Mouse (Mus musculus) embryo, embryonic 11 days (tissue): ENCODE results near the gene Lmtk3.

Experiments
- DNase-seq: peaks from one replicate; pipeline ENCODE4 v3.0.0-alpha.2; 2015

The Lmtk3 gene

DNA sequence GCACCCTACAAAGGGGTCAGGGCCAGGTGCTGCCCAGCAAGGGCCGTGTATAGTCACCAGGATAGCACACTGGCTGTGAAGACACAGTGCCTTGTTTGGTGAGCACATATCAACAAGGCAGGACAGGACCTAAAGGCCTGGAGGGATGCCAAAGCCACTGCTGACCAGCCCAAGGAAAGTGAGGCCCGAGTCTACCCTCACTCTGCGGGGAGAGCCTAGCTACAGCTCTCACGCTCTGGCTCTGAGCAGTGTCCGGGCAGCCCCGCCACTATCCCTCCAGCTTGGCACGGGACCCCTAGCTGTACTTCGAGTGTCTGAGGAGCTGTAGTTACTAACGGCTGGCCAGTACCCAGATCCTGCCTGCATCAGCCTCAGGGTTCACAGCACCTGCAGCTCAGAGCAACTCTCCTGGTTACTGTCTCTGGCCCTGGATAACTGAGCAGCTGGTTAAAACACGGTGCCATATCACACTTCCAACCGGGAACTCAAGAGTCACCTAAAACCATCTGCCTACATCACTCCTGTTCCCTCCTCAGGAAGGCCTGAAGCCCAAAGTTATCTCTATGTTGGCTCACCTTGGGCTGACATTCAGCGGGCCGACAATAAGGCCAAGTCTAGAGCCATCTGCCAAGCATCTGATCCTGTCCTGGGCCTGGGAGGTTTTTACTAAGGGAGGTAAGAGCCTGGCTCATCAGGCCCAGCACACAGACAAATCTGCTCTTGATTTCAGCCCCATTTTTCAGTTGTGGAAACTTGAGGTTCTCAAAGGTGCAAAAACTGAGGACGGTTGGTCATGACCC, 25.9 kb downstream of the Lmtk3 start:
- DNase-seq, result no peak

DNA sequence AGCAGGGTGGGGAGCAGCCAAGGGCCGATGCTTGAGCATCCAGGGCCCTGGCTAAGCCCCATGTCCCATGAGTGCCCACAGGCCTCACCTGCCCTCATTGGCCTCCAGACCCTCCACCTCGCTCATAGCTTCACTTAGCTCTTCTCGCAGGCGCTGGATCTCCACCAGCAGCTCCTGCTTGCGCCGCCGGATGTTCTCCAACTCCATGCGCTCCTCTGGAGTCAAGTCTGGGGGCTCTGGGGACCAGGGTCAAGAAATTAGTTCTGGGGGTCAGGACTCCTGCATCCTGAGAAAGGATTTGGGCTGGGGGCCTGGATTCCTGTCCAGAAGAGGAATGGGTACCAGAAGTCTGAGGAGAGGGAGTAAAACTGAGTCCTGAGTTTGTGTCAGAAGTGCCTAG, 29.4 kb downstream of the Lmtk3 start:
- no peak for DNase-seq

DNA sequence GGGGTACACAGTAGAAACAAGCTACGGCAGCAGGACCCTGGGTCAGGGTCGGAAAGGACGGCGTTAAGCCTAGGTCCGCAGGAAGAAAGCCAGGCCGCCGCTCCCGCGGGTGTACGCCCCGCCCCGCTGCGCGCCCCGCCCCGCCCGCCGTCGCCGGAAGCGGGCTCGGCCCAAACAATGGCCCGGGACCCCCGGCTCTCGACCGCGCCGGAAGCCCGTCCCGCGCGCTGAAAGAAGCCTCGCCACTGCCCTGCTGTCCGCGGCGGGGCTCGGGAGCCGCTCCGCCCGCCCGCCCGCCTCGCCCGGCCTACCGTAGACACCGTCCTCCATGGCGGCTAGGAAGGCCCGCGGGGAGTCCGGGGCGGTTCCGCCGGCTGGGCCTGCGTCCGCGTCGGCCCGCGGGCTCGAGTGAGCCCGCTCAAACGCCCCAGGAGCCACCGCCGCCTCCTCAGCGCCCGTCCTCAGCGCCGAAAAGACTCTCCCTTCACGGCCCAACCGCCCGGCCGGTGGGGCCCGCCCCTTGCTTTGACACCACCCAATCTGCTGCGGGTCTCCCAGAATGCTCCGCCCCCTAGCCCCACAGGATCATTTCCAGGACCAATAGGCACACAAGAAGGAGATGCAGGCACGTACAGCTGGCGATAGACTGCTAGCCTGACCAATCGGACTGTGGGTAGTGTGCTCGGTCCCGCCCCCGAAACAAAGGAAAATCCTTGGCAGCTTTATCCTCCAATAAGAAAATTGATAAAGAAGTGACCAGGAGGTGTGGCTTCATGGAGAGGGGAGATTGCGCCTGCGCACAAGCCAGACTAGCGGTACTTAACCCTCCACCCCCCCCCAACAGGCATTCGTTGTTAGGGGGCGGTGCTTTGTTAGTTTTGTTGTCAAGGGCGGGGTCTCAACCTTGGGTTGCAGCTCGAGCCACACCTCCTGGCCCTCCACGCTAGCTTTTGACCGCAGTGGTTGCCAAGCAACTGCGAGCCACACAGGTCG, 30.5 kb downstream of the Lmtk3 start, which contains the start of gene Cyth2:
Gene Cyth2, minus strand, starts transcription at position 795 of the 993 bp plus-strand sequence.
- peak; percentile 100 for DNase-seq

DNA sequence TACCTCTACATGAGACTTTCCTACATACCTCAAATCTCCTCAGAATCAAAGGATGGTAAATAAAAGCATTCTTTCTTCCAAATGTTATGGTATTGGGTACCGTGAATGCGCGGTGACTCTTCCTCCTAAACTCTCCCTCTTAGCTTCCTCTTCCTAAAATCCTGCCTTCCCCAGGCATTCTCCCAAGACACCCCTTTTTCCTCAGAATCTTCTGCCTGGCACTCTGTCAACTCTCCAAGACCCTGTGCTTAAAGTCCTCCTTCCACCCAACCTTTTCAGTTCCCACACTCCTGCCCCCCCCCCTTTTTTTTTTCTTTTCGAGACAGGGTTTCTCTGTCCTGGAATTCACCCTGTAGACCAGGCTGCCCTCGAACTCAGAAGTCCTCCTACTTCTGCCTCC, 31.3 kb downstream of the Lmtk3 start:
- DNase-seq, result no peak

DNA sequence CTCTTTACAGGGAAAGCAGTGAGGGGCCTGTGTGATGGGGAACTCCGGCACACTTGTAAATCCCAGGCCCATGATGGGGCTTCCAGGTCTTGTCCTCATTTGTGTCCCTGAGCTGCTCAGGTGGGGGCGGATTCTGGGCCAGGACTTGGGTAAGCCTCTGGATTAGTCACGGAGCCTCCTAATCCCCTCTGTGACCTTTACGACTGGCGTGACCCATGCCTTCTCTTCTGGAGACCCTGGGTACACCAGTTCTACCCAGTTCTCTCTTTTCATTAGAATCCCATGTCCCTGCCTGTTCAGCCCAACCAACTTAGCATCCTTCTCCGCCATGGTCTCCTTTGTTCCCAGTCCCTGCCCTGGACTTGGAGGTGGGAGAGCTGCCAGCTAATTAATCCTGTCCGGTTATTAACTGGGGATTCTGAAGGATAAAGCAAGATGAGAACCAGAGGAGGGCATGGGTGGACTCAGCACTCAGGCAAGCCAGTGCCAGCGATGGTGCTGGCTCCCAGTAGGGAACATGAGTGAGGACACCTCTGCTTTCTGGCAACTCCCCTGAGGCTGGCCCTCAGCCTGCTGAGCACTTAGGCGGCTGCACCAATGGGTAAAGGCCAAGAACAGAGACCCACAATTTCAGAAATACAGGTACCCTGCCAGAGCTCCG, 31.9 kb downstream of the Lmtk3 start:
- DNase-seq, result peak; percentile 42

DNA sequence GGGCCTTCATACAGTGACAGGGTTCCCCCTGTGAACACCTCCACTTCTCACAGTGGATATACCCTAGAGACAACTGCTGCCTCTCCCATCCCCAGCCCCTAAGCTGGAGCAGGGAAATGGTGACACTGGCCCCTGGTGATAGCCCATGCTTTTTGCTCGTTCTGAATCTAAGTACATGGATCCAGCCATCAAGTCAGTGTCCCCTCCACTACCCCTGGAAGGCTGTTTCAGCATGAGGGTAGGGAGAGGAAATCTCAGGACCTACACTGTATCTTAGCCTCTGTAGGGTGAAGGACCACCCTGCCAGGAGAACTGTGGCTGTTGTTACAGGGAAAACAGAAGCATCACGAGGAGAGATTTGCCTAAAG, 32.4 kb downstream of the Lmtk3 start:
- DNase-seq, result no peak

DNA sequence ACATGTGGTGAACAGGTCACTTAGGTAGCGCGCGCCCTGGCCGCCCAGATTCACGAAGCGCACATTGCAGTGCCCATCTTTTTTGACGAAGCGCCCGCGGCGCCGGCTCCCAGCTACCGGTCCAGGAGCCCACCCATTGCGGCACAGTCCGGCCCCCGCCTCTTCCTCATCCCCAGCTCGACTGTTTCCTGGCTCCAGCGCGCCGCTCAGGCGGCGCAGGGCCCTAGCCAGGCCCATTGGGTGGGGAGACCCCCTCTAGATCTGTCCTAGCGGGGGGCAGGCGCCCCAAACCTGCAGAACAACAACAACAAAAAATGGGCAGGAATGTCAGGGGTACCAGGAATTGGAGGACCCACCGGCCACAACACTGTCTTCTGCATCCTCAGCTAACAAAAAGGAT, 36.3 kb downstream of the Lmtk3 start:
- DNase-seq, result no peak

DNA sequence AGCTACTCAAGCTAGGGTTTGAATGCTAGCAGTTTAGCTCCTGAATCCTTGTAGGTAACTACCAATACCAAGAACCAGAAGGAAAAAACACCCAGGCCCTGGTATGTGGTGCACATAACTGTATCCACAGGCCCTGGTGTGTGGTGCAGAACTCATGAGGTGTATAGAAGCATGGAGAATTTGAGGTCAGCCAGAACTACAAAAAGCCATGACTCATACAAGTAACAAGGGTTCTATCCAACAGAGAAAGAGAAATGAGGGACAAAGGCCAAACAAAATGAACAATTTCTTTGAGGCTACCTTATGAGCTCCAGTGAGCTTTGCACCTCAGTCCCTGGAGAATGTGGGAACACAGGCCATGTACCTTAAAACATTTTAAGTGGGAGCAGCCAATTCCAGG, 37.4 kb downstream of the Lmtk3 start:
- DNase-seq, result no peak

DNA sequence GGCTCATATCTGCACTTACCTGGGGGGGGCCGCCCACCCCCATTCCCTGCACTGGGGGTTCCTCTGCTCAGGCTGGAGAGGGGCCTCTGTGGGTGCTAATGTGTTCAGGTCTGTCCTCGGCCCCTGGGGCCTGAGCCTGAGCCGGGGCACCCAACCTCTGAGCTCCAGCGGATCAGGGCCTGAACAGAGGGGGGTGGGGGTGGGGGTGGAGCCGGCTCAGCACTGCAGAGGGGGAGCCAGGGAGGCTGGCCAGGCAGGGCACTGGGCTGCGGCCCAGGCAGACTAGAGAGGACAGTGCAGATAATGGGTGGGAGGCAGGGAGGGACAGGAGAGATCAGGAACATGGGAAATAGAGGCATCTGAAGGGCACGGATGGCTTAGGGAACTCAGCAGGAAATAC, 41.1 kb downstream of the Lmtk3 start, which contains the start of gene Kcnj14:
Gene Kcnj14, minus strand, starts transcription at position 185 of the 400 bp plus-strand sequence.
- no peak for DNase-seq

DNA sequence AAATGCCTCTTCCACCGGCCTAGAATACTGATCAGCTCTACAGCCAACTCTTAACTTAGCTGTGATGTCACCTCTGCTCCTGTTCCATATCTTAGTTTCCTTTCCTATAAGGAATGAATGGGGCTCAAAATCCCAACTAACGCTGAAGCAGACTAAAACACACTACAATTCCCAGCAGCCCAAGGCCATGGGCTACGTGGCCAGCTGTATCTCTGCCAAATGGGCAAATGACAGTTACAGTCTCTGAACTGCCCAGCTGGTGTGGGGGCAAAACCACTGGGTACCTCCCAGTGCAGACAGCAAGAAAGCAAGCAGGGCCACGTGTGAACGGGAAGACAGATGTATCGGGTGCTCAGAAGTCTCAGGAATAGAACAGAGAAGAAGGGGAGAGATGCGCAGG, 43.1 kb downstream of the Lmtk3 start:
- no peak for DNase-seq

DNA sequence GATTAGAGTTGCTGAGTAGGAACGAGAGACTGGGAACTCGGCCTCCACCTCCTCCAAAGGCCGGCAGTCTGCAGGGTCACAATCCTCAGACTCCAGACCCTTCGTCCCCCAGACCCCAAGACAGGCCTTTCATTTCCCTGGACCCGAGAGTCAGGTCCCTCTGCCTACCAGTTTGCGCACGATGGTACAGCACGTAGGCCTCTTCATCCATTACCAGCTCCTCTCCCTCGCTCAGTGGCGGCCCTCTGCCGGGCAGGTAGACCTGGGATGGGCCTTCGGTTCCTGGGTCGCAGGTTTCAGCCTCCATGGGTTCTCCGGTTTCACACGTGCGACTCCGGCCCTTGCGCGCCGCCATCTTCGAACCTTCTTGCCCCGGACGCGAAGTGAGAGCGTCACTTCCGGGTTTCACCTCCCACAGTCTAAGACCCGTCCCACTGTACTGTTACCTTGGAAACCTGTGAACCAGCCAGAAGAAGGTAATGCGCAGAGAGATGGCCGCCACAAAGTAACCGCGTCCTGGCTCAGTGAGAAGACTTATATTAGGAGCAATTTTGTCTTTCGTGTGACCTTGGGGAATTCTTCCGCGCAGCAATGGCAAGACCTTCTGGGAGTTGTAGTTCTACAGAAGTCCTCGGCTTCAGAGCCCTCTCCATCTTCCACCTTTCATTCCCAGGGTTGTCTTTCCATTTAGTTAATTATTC, 47.0 kb downstream of the Lmtk3 start, which contains the start of gene Grwd1:
Gene Grwd1, minus strand, starts transcription at position 518 of the 701 bp plus-strand sequence.
- DNase-seq, result peak; percentile 95

DNA sequence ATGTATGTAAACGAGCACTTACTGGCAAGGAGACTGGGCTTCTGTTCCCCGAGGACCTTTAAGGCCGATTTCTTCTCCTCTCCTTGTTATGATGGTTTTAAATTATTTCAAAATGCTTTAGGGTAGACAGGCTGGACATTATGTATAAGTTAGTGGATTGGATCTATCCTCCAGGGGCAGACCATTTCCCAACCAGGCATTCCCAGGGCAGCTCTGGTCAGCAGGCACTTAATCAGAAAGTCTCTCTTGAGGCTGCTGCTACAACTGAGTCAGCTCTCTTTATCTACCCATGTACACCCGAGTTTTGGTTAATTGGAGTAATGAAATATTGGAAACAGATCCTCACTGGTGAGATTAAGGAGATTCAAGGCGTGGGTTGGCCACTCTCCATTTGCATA, 47.6 kb downstream of the Lmtk3 start:
- DNase-seq, result no peak

DNA sequence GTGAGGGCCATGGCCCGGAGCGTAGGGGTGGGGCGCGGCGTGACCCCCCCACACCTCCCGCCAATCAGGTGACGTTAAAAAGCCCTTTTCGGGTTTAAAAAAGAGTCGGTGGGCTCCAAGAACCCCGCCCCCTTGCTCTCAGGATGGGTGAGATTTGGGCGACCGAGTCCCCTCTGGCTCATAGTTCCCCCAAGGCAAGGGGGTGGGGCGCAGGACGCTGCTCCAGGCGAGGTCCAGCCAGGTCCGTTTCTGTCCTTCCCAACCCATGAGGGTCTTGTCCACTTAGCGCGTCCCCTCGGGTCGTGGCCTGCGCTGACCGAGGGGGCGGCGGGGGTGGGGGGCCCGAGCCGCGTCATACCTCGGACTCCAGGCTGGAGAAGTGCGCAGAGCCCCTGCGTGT, 48.9 kb downstream of the Lmtk3 start:
- DNase-seq, result no peak

DNA sequence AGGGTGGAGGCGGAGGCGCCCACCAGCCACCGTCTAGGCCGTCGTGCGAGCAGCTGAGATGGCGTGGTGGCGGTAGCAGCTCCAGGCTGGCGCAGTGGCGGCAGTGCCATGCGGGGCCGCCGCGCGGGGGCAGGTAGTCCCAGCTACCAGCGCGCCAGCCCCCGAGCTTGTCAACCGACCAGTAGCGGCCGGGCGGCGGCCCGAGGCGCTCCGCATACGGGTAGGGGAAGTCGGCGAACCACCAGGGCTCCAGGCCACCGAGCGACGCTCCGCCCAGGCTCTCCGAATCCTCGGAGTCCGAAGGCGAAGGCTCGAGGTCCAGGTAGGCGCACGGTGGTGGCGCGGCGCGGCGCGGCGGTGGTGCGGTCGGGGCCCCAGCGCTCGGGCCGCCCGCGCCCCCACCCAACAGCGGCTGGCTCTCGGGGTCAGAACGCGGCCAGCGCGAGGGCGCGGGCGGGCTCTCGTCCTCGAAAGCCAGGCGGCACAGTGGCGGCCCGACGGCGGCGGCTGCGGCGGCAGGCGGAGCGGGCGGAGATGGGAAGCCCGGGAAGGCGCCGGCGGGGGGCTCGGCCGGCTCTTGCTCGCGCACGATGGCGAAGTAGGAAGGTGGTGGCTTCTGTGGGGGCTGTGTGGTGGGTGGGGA, 49.7 kb downstream of the Lmtk3 start:
- DNase-seq, result peak; percentile 34

DNA sequence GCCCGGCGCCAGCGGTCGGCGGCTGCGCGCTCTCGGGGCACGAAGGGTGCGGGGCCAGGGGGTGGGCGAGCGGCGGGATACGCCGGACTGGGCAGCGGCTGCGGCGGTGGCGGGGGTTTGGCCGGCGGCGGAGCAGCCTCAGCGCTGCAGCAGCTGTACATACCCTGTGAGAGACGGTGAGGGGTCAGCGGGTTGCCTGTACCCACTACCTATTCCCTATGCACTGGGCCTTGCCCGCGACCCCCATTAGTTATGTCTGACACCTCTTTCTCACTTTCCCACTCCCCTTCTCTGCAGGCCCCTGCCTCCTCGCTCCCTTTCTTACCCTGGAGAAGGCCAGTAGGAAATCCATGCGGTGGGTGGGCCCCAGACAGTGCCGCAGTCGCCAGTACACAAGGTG, 50.4 kb downstream of the Lmtk3 start:
- DNase-seq, result no peak

DNA sequence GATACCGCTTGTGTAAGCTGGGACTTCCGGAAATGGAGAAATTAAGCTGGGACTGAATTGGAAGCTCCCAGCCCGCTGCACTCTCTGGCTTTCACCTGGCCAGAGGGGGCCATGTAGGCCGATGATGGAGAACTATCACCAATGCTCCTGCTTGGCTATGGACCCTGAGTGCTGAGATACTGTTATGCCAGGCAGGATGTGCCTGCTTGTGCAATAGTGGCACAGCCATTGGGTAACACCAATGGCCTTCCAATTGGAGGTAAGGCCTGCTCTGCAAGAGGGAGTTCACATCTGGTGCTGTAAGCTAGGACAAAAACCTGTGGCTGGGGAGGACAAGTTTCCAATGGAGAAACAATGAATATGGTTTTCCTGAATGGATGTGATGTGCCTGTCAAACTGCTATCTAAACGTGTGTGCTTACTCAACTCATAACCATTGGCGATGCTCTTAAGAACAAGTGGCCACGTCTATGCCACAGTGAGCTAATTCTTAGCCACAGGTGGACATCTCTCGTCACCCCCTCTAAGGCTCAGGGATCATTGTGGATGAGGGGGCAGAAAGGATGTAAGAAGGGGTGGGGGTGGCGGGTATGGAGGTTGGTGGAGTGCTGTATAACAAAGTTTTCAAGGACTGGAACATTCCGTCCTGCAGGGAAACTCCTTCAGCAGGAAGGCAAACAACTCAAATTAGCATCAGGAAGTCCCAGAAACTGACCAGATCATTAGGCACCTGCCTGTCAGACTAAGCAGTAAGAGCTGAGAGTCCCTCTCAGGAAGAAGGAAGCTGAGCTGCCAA, 59.6 kb downstream of the Lmtk3 start:
- DNase-seq, result no peak

DNA sequence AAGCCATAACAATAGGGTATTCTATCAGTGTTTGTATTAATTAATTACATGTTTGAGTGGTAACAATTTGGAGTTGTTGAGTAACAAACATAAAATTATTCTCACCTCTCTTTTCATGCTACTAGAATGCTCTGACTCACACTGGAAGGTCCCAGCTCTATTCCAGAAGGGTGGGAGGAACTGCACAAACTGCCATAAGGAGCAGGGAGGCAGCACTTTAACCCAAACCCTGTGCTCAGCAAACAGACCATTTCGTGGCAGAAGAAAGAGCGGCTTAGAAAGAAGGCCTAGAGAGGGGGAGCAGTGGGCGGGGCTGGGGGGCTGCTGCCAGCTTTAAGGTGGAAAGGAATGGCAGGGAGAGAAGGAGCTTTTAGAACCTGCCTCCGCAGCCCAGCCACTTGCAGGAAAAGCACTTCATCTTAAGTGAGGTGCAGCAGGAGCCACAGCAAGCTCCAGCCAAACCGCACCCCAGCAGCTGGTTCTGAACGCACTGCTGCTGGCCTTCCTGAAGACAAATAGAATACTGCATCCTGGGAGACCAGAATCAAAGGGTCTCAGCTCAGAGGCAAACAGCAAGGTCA, 65.0 kb downstream of the Lmtk3 start:
- DNase-seq, result no peak

DNA sequence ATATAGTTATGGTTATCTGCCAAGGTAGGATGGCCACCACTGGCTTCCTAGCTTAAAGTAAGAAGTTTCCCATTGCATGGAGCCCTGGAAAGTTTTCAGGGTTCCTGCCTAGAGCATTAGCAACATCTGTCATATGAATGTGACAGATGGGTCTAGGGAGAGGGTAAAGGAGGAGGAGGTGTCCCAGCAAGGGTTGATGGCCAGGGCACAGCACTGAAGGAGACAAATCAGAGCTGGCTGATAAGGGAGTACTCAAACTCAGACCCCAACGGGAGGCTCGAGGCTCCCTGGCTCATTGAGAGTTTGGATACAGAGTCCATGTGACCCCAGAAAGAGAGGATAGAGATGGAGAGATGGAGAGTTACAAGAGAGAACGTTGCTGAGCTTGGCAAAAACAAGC, 67.1 kb downstream of the Lmtk3 start:
- DNase-seq, result no peak

DNA sequence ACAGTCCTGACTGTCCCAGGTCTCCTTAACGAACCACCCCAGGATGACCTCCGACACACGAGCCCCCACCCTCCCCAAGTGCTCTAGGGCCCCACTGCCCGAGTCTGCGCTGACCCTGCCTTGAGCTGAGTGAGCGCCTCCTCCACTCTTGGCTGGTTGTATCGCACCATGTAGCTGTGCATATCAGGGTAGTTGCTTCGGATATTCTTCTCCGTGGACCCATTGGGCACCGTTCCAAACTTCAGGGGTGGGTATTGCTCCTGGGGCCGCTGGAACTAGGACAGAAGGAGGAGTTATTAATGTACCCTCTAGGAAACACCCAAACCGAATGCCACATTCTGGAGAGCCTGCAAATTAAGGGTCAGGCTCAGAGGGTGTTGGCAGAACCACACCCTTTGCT, 69.6 kb downstream of the Lmtk3 start:
- no peak for DNase-seq
